Mouse (Mus musculus): Measurements from ENCODE around the gene Ttc7b.

DNA sequence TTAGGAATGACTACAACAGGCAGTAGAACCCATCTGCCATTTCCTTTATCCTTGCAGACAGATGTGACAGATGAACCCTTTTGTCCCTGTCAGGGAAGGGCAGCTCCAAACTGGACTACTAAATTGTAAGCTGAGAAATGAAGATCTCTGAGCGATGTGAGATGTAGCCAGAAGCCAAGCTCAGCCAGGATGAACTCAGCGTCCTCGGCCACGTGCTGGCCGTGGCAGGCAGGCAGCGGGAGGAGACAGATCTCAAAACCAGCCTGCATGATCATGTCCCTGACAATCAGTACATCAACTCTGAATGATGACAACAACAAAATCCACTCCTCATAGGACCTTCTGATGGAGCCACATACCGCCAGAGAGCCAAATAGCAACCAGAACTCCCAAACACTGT is 62.9 kb downstream of the Ttc7b start:
- no peak for TF ChIP-seq POLR2A (IDR thresholded peaks at IDR 0.05; ENCODE audit: control insufficient read depth in 1 of 2, insufficient read depth in 1 of 2, low read depth in 1 of 2, low read length in 2 of 2, poor library complexity in 1 of 2)
- no peak for TF ChIP-seq EP300 (IDR thresholded peaks at IDR 0.05; ENCODE audit: low read depth in 1 of 2, low read length in 2 of 2)
- no peak for TF ChIP-seq CTCF (IDR thresholded peaks at IDR 0.05 in 2 of 3, conservative IDR thresholded peaks at IDR 0.05 in 1 of 3; ENCODE audit: control insufficient read depth in 1 of 3, insufficient read depth in 1 of 3, low read depth in 2 of 3, low read length in 3 of 3, poor library complexity in 1 of 3, severe bottlenecking in 1 of 3)
- no peak for TF ChIP-seq E2F4 (IDR thresholded peaks at IDR 0.05; ENCODE audit: borderline replicate concordance, low read depth, low read length)
- no peak for TF ChIP-seq NRF1 (IDR thresholded peaks at IDR 0.05; ENCODE audit: insufficient read depth, low read depth, low read length, poor library complexity, severe bottlenecking)
- TF ChIP-seq TCF12 (IDR thresholded peaks at IDR 0.05; ENCODE audit: low read depth, low read length) = no peak
- no peak for TF ChIP-seq ZMIZ1 (IDR thresholded peaks at IDR 0.05; ENCODE audit: low read depth, low read length)
